Mouse (Mus musculus): ENCODE data around the gene Poc1b. TPM values are rescaled to one million over a fixed set of nuclear protein-coding genes. Genes with fewer than 3 reads are reported as not detected.

Poc1b gene
- polyA plus RNA-seq, 1 experiment from 2014 or later, result 20.2 TPM

DNA sequence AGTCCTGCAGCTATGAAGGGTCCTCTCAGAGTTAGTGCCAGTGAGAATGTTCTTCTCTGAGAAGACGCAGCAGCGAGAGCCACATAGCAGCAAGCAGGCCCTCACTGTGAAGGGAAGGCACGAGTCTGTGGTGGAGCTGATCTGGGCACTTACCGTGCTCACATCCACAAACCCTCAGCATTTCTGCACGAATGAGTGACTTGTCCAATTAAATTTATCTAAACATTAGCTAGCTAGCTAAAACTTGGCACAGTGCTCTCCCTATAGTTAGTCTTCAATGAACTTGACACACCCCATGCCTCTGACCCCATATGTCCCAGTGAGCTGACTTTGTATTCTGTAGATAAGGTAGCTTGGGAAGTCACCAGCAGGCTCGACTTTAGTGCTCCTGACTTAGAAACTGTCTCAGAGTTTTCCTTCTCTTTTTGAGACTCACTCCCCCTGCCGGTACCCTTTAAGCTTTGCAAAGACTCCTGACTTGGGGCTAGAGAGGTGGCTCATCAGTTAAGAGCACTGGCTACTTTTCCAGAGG lies 59.0 kb downstream of the Poc1b start:
- ATAC-seq (ENCODE audit: low FRiP score), result no peak
- Histone ChIP-seq H3K9me3 (replicated peaks) (no peaks in the 10 kb centered on the region), H3K4me1 (0 out of 2 replicates have a peak, but pooled peaks cover 4% of the 10 kb centered on the region), H3K36me3 (no peaks in the 10 kb centered on the region; the same call in 1 of the 2 replicates), H3K9ac (no peak overlapping the region), H3K4me3 (no peak overlapping the region), H3K27ac (no peak overlapping the region), H3K27me3 (no peaks in the 10 kb centered on the region), H3K4me2 (replicated peaks) (no peak overlapping the region)
- WGBS, result 81% methylated on average over 7 of the region's 7 CpGs

DNA sequence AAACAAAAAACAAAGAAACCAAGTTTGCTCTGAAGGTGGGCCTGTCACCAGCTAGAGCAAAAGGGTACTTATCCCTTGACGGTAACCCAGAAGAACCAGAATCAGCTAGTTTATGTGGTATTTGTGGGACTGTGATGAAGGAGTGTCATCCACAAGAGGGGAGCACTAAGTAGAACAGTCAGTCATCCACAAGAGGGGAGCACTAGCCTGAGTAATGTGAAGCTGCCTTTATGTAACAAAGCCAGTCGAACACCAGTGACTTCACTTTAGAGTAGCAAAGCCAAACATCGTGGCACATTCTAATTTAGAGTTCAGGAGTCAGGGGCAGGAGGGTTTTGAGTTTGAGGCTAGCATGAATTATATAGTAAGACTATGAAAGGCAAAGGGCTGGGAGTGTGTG lies 59.6 kb downstream of the Poc1b start:
- Histone ChIP-seq H3K9me3 (replicated peaks) (no peaks in the 10 kb centered on the region), H3K4me1 (peaks cover 4% of the 10 kb centered on the region; the same call in 1 of the 2 replicates), H3K9ac (no peak overlapping the region), H3K36me3 (no peaks in the 10 kb centered on the region; the same call in 1 of the 2 replicates), H3K27me3 (no peaks in the 10 kb centered on the region), H3K4me2 (replicated peaks) (no peak overlapping the region), H3K4me3 (no peak overlapping the region), H3K27ac (no peak overlapping the region)
- no peak for ATAC-seq (ENCODE audit: low FRiP score)
- WGBS, result 86% methylated on average over 3 of the region's 3 CpGs

DNA sequence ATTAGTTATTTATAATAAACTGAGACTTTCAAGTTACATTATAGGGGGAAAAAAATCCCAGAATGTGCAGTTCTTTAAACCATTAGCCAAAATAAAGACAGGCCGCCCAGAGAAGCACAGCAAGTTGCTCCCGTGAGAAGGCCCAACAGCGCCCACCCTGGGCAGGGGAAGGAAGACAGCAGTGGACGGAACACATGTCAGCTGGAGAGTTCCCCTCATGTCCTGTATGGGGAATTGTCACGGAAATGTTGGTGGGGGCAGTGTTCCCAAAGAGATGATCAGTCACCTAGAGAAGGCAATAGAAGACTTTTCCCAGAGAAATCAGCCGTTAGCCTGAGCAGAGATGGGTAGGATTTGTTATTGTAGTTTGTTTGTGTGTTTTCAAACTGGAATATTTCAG lies 61.6 kb downstream of the Poc1b start:
- Histone ChIP-seq H3K36me3 (no peaks in the 10 kb centered on the region; the same call in 1 of the 2 replicates), H3K4me1 (peaks cover 12% of the 10 kb centered on the region), H3K27me3 (no peaks in the 10 kb centered on the region), H3K4me2 (replicated peaks) (no peak overlapping the region), H3K4me3 (no peak overlapping the region), H3K9ac (no peak overlapping the region), H3K27ac (no peak overlapping the region), H3K9me3 (replicated peaks) (no peaks in the 10 kb centered on the region)
- 78% methylated on average over 6 of the region's 6 CpGs for WGBS
- ATAC-seq (ENCODE audit: low FRiP score), result no peak

DNA sequence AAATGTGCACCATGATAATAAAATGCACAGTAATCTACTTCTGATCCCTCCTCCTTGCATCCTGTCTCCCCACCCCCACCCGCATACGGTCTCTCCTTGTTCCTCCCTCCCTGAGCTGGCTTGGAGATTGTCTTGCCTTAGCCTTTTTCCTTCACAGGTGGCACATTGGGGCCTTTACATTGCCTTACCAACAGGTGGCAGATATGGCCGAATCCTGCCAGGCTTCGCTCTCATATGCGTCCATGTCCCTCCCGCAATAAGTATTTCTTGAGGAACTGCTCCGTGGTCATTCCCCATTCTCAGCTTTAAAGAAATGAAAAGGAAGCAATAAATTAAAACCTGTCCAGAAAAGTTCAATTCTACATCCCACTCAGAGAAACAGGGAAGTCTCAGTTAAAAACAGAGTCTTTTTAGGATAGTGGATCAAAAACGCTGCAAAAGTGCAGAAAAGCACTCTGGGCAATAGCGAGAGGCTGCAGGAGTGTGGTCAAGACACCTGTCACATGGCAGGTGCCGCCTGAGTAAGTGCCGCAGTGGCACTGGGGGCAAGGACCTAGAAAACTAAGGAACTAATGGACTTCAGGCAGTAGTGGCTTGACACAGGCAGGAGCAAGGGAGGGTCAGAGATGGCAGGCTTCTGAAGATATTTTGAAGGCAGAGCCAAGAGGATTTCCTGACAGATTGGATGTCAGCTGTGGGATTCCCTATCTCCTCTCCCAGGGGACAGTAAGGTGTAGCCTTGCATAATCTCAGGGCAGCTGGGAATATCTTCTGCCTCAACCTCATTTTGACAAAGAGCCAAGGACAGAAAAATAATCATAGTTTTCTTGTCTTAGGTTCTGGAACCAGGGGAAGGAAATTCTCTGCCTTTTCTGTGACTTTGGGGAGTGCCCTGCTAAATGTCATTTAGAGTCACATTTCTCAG lies 62.3 kb downstream of the Poc1b start:
- H3K4me1 ChIP-seq, result peaks cover 12% of the 10 kb centered on the region
- H3K36me3 ChIP-seq, result no peaks in the 10 kb centered on the region; the same call in 1 of the 2 replicates
- H3K27ac ChIP-seq, result no peak overlapping the region
- H3K4me3 ChIP-seq, result no peak overlapping the region
- H3K4me2 ChIP-seq (replicated peaks), result no peak overlapping the region
- H3K9ac ChIP-seq, result no peak overlapping the region
- no peaks in the 10 kb centered on the region for H3K27me3 ChIP-seq
- H3K9me3 ChIP-seq (replicated peaks), result no peaks in the 10 kb centered on the region
- ATAC-seq (ENCODE audit: low FRiP score), result no peak
- WGBS, result 80% methylated on average over 11 of the region's 11 CpGs

DNA sequence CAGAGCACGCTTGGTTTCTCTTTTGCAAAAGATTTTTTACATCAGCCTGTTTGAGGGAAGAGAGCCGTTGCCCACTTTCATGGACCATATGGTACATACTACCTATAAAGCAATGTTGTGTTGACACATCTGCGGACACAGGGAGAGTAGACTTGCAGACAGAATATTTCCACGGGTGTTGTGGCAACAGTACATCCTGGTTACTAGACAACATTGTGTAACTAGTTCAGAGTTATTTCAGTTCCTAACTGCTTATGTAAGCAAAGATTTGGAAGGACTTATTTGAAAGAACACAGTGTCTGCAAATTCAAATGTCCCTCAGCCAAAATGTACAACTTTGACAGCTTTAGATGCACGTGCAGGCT lies 62.9 kb downstream of the Poc1b start:
- 86% methylated on average over 5 of the region's 5 CpGs for WGBS
- Histone ChIP-seq H3K27me3 (no peaks in the 10 kb centered on the region), H3K4me1 (peaks cover 12% of the 10 kb centered on the region), H3K4me2 (replicated peaks) (no peak overlapping the region), H3K4me3 (no peak overlapping the region), H3K9ac (no peak overlapping the region), H3K27ac (no peak overlapping the region), H3K36me3 (peaks cover 3% of the 10 kb centered on the region), H3K9me3 (replicated peaks) (no peaks in the 10 kb centered on the region)
- ATAC-seq (ENCODE audit: low FRiP score), result no peak

DNA sequence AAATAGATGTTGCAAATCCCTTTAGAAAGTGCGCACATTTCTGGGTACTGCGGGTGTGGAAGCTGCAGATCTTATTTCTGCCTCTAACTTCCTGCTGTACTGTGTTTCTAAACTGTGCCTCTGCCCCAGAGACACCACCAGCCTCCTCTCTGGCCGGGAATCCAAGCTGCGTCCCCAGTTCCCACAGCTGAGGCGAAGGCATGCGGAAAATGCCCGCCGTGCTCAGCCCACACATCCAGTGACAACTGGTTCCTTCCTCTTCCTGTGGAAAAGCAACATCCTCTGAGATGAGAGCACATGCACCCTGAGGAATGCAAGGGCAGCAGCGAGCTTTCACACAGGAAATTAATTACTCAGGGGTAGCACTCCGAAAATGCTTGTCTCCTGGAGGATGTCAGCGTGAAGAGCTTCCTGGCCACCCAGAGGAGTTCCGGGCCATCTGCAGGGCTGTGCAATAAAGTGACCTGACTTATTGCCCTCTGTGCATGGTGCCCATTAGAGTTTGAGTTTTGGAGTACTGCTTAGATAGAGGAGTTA lies 65.2 kb downstream of the Poc1b start:
- H3K9ac ChIP-seq, result no peak overlapping the region
- peaks cover 4% of the 10 kb centered on the region; the same call in 1 of the 2 replicates for H3K36me3 ChIP-seq
- H3K27me3 ChIP-seq, result no peaks in the 10 kb centered on the region
- H3K4me2 ChIP-seq (replicated peaks), result peak overlapping the region; percentile 29
- 17% methylated on average over 12 of the region's 12 CpGs for WGBS
- H3K9me3 ChIP-seq (replicated peaks), result no peaks in the 10 kb centered on the region
- H3K4me1 ChIP-seq, result peaks cover 11% of the 10 kb centered on the region
- peak; percentile 56; the same call in 1 of the 2 replicates for ATAC-seq (ENCODE audit: low FRiP score)
- peak overlapping the region; percentile 48; the same call in 1 of the 2 replicates for H3K27ac ChIP-seq
- no peak overlapping the region for H3K4me3 ChIP-seq

DNA sequence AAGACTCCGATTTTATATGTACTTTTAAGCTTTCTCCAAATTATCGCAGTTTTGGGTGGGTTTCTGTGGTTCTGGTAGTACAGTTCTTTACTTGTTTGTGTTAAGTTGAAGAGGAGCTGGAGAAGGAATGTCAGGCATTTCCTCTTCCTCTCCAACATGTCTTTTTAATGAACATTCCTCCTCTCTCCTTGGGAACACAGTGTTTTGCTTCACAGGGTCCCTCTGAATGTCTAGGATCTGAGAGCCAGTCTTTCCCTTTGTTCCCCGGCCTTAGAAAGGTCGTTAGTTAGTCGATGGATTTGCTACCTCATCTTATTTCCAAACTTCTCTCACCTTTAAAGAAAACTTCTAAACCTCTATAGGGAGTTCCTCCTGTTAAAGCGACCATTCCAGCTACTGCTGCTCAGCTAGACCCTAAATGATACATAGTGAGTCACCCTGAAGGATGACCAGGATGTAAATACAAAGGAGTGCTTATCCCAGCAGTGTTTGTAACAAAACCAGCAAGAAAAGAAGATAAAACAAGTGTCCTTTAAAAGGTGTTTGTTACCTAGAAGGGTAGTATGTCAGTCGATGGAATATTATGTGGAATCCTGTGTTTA lies 66.2 kb downstream of the Poc1b start:
- Histone ChIP-seq H3K27ac (no peak overlapping the region), H3K4me3 (no peak overlapping the region), H3K27me3 (no peaks in the 10 kb centered on the region), H3K9me3 (replicated peaks) (no peaks in the 10 kb centered on the region), H3K4me1 (peaks cover 11% of the 10 kb centered on the region), H3K36me3 (peaks cover 4% of the 10 kb centered on the region; the same call in 1 of the 2 replicates), H3K4me2 (replicated peaks) (no peak overlapping the region), H3K9ac (no peak overlapping the region)
- 44% methylated on average over 7 of the region's 7 CpGs for WGBS
- ATAC-seq (ENCODE audit: low FRiP score), result no peak

DNA sequence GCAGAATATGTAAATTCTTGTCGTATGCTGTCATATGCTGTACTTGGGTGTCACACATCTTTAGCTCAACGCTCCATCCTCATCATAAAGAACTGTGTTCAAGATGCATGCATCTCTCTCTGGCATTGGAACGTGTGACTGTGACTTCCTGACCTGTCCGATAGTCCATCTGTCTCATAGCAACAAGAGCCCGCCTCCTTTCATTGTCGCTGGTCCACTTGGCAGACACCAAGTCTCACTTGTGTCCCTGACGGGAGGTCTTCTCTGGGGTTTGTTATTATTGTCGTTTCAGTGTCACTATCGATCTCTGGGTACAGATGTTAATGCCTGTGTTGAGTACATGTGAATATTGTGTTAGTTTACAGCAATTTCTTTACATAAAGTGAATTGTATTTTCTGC lies 70.1 kb downstream of the Poc1b start:
- Histone ChIP-seq H3K36me3 (peaks cover 7% of the 10 kb centered on the region; the same call in 1 of the 2 replicates), H3K4me2 (replicated peaks) (no peak overlapping the region), H3K4me3 (no peak overlapping the region), H3K9ac (no peak overlapping the region), H3K4me1 (peaks cover 7% of the 10 kb centered on the region), H3K27ac (no peak overlapping the region), H3K27me3 (no peaks in the 10 kb centered on the region), H3K9me3 (replicated peaks) (no peaks in the 10 kb centered on the region)
- ATAC-seq (ENCODE audit: low FRiP score), result no peak
- 70% methylated on average over 9 of the region's 9 CpGs for WGBS

DNA sequence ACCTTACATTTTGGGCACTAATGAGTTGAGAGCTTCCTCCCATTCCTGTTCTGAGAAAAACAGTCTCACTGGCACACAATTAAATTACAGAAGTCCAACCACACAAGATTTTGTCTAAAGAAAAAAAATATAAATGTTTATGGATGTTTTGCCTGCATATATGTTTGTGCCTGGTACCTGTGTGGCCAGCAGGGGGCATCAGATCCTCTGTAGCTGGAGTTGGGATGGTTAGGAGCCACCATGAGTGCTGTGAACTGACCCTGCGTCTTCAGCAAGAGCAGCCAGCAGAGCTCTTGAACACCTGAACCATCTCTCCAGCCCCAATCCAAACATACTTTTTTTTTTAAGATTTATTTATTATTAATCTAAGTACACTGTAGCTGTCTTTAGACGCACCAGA lies 71.3 kb downstream of the Poc1b start:
- H3K9me3 ChIP-seq (replicated peaks), result no peaks in the 10 kb centered on the region
- no peak overlapping the region for H3K4me2 ChIP-seq (replicated peaks)
- no peaks in the 10 kb centered on the region for H3K27me3 ChIP-seq
- no peak overlapping the region for H3K9ac ChIP-seq
- no peak overlapping the region for H3K27ac ChIP-seq
- no peak for ATAC-seq (ENCODE audit: low FRiP score)
- H3K36me3 ChIP-seq, result peaks cover 7% of the 10 kb centered on the region; the same call in 1 of the 2 replicates
- H3K4me1 ChIP-seq, result no peaks in the 10 kb centered on the region
- H3K4me3 ChIP-seq, result no peak overlapping the region
- WGBS, result 94% methylated on average over 2 of the region's 2 CpGs

DNA sequence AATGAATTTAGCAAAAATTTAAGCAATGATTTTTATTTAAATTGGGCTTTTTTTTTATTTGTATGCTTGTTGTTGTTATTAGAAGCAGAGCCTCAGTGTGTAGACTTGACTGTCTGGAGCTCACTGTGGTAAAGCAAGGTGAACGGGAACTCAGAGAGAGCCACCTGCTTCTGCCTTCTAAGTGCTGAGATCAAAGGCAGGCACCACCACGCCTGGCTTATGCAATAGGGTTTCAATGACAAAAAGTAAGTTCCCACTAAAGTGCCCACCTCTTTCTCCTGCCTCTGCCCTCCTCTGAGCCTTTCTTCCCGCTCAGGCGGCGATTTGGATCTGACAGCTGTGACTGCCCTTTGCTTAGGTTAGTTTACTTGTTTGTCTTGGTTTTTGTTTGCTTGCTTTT lies 72.3 kb downstream of the Poc1b start:
- 96% methylated on average over 5 of the region's 5 CpGs for WGBS
- H3K4me2 ChIP-seq (replicated peaks), result no peak overlapping the region
- H3K4me1 ChIP-seq, result no peaks in the 10 kb centered on the region
- no peaks in the 10 kb centered on the region for H3K9me3 ChIP-seq (replicated peaks)
- no peak for ATAC-seq (ENCODE audit: low FRiP score)
- no peak overlapping the region for H3K9ac ChIP-seq
- no peak overlapping the region for H3K4me3 ChIP-seq
- H3K27ac ChIP-seq, result no peak overlapping the region
- H3K36me3 ChIP-seq, result peaks cover 7% of the 10 kb centered on the region; the same call in 1 of the 2 replicates
- H3K27me3 ChIP-seq, result no peaks in the 10 kb centered on the region

DNA sequence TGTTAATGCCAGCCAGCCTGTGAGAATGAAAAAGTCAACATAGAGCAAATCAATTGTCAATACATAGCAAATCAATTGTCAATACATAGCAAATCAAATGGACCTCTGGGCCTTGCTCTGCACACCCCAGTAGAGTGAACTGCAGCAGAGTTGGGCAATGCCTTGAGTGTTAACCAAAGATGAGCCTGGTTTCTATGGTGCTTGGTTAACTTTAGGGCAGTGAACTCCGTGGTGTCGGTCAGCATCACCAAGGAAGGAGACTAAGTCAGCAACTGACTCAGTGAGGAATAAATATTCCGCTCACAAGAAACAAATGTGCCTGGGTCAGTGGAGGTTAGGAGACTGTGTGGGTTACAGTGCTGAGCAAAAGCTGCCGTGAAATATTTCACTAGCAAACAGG lies 72.7 kb downstream of the Poc1b start:
- ATAC-seq (ENCODE audit: low FRiP score), result no peak
- 91% methylated on average over 4 of the region's 4 CpGs for WGBS
- no peak overlapping the region for H3K4me3 ChIP-seq

DNA sequence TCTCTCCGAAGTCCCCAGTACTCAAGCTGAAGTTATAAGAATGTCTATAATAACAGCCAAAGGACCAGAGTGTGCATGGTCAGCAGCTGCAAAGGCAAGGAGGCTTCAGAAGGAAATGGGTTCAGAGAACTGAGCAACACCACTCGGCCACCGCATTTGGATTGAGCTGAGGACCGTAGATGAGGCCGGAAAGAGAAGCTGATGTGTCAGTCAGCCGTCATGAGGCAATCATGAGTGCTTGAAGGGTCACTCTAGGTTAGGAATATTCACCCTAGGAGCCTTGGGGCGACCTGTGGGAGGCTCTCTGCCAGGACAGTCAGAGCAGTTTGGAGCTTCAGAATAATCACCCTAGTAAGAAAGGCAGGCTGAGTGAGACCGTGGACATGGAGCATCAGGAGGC lies 74.7 kb downstream of the Poc1b start:
- no peak for ATAC-seq (ENCODE audit: low FRiP score)
- H3K27ac ChIP-seq, result no peak overlapping the region
- WGBS, result 95% methylated on average over 8 of the region's 8 CpGs

More for the DNA sequence above, 72.7 kb downstream of the Poc1b start:
- H3K4me2 ChIP-seq (replicated peaks), result no peak overlapping the region
- no peak overlapping the region for H3K27ac ChIP-seq
- H3K27me3 ChIP-seq, result no peaks in the 10 kb centered on the region
- no peak overlapping the region for H3K9ac ChIP-seq
- H3K36me3 ChIP-seq, result peaks cover 6% of the 10 kb centered on the region; the same call in 1 of the 2 replicates
- no peaks in the 10 kb centered on the region for H3K4me1 ChIP-seq
- H3K9me3 ChIP-seq (replicated peaks), result no peaks in the 10 kb centered on the region

More for the DNA sequence above, 74.7 kb downstream of the Poc1b start:
- Histone ChIP-seq H3K27me3 (no peaks in the 10 kb centered on the region), H3K9ac (no peak overlapping the region), H3K4me1 (no peaks in the 10 kb centered on the region), H3K36me3 (0 out of 2 replicates have a peak, but pooled peaks cover 3% of the 10 kb centered on the region), H3K9me3 (replicated peaks) (no peaks in the 10 kb centered on the region), H3K4me2 (replicated peaks) (no peak overlapping the region), H3K4me3 (no peak overlapping the region)
